Mouse (Mus musculus) stomach, embryonic 14.5 days (tissue): ENCODE results near the gene Fam92b. TPM values are rescaled to one million over a fixed set of nuclear protein-coding genes. Genes with fewer than 3 reads are reported as not detected.

ENCODE experiments used
- ATAC-seq: fragments of 200-750 bp; cut with Nextera tagmentation; 2 replicates; pipeline ENCODE4 v1.8.0; 2017; ENCODE audit warnings: low read depth, moderate TSS enrichment; ENCODE audit not compliant: insufficient number of reproducible peaks, insufficient read depth, low FRiP score
- H3K27ac ChIP-seq: fragments of 300-500 bp; sonication (generic); 2 replicates; pipeline ENCODE4 v1.5.1; 2014; ENCODE audit warnings: mild to moderate bottlenecking, low read length, moderate library complexity, mixed read lengths
- H3K27me3 ChIP-seq: fragments of 300-500 bp; sonication (generic); 2 replicates; pipeline ENCODE4 v1.6.1; 2014; ENCODE audit warnings: low read length, control low read depth, mixed read lengths; ENCODE audit not compliant: control insufficient read depth, insufficient read depth
- H3K36me3 ChIP-seq: fragments of 300-500 bp; sonication (generic); 2 replicates; pipeline ENCODE4 v1.6.1; 2014; ENCODE audit warnings: mild to moderate bottlenecking, control low read depth, low read length, moderate library complexity, mixed read lengths; ENCODE audit not compliant: control insufficient read depth, insufficient read depth
- H3K4me1 ChIP-seq: fragments of 300-500 bp; sonication (generic); 2 replicates; pipeline ENCODE4 v1.6.1; 2014; ENCODE audit warnings: low read length, control low read depth, mixed read lengths; ENCODE audit not compliant: control insufficient read depth, insufficient read depth
- H3K4me2 ChIP-seq: fragments of 300-500 bp; sonication (generic); replicated peaks from 2 replicates; pipeline ENCODE4 v1.6.1; 2014; ENCODE audit warnings: low read depth, low read length, control low read depth
- H3K4me3 ChIP-seq: fragments of 300-500 bp; sonication (generic); 2 replicates; pipeline ENCODE4 v1.5.1; 2014; ENCODE audit warnings: low read depth, low read length, control low read depth
- H3K9ac ChIP-seq: fragments of 300-500 bp; sonication (generic); replicated peaks from 2 replicates; pipeline ENCODE4 v1.6.1; 2014; ENCODE audit warnings: low read depth, mild to moderate bottlenecking, control low read depth, low read length, moderate library complexity, mixed read lengths
- H3K9me3 ChIP-seq: fragments of 300-500 bp; sonication (generic); 2 replicates; pipeline ENCODE4 v1.6.1; 2016; ENCODE audit warnings: low read depth, low read length, control low read depth; ENCODE audit not compliant: control insufficient read depth
- WGBS: fragments of 180-500 bp; shearing (Covaris S2); extraction: QIAGEN DNeasy Blood & Tissue Kit; methylation state at CpG from one replicate; pipeline ENCODE4 v1.1.7; 2014; 5-methylcytosine and 5-hydroxymethylcytosine counted together
- polyA plus RNA-seq: library from polyadenylated mRNA; unstranded; fragments of >200 nt; fragmentation: Nextera tagmentation; extraction: Ambion mirVana; gene quantifications from 2 replicates; pipeline ENCODE4 v1.2.1, GENCODE M21; 2014

Fam92b gene
- polyA plus RNA-seq, 1 experiment from 2014 or later: 2.0 TPM

- WGBS: 38% methylated on average over 5 of the region's 5 CpGs
- Histone ChIP-seq H3K36me3 (no peaks in the 10 kb centered on the region), H3K27me3 (0 out of 2 replicates have a peak, but pooled peaks cover 3% of the 10 kb centered on the region), H3K9me3 (no peaks in the 10 kb centered on the region; the same call in 1 of the 2 replicates), H3K27ac (no peak overlapping the region), H3K4me3 (no peak overlapping the region), H3K4me1 (peaks cover 25% of the 10 kb centered on the region), H3K4me2 (no peak overlapping the region), H3K9ac (no peak overlapping the region)
- no peak for ATAC-seq
These were observed 56.3 kb downstream of the Fam92b start for GRCm38 (mm10) chr8:120120951-120121350.

GRCm38 (mm10) chr8:120119931-120120330 lies 57.3 kb downstream of the Fam92b start:
- Histone ChIP-seq H3K27me3 (0 out of 2 replicates have a peak, but pooled peaks cover 3% of the 10 kb centered on the region), H3K27ac (no peak overlapping the region), H3K9me3 (no peaks in the 10 kb centered on the region; the same call in 1 of the 2 replicates), H3K36me3 (no peaks in the 10 kb centered on the region), H3K9ac (no peak overlapping the region), H3K4me1 (peaks cover 18% of the 10 kb centered on the region), H3K4me3 (no peak overlapping the region), H3K4me2 (no peak overlapping the region)
- WGBS: 77% methylated on average over 6 of the region's 6 CpGs
- ATAC-seq: no peak

DNA sequence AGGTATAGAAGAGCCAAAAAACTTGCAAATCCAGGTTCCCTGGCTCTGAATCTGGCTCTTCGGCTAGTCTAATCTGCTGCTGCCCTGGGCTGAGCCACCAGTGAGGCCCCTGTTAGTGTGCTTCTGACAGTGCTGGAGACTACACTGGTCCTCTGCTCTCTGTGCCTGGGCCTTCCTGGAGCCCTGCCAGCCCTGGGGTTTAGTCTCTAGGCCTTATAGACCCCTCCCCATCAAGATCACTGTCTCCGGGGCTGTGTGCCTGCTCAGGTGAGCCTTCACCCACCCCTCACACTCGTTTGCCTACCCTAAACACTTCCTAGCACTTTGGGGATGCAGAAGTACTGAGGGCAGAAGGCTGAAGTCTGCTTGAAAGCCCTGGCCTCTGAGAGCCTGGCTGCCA lies 57.8 kb downstream of the Fam92b start:
- Histone ChIP-seq H3K27ac (no peak overlapping the region), H3K9ac (no peak overlapping the region), H3K27me3 (0 out of 2 replicates have a peak, but pooled peaks cover 6% of the 10 kb centered on the region), H3K4me2 (no peak overlapping the region), H3K36me3 (no peaks in the 10 kb centered on the region), H3K4me3 (no peak overlapping the region), H3K4me1 (peaks cover 14% of the 10 kb centered on the region; the same call in 1 of the 2 replicates), H3K9me3 (no peaks in the 10 kb centered on the region; the same call in 1 of the 2 replicates)
- no peak for ATAC-seq
- 57% methylated on average over 3 of the region's 3 CpGs for WGBS

- ATAC-seq: no peak
- H3K27me3 ChIP-seq: 0 out of 2 replicates have a peak, but pooled peaks cover 7% of the 10 kb centered on the region
- H3K4me2 ChIP-seq: no peak overlapping the region
- H3K4me3 ChIP-seq: no peak overlapping the region
- H3K27ac ChIP-seq: no peak overlapping the region
- 88% methylated on average over 5 of the region's 5 CpGs for WGBS
- no peaks in the 10 kb centered on the region; the same call in 1 of the 2 replicates for H3K9me3 ChIP-seq
- H3K9ac ChIP-seq: no peak overlapping the region
- no peaks in the 10 kb centered on the region for H3K36me3 ChIP-seq
- H3K4me1 ChIP-seq: peaks cover 9% of the 10 kb centered on the region; the same call in 1 of the 2 replicates
These were observed 58.4 kb downstream of the Fam92b start for GRCm38 (mm10) chr8:120118847-120119246.

DNA sequence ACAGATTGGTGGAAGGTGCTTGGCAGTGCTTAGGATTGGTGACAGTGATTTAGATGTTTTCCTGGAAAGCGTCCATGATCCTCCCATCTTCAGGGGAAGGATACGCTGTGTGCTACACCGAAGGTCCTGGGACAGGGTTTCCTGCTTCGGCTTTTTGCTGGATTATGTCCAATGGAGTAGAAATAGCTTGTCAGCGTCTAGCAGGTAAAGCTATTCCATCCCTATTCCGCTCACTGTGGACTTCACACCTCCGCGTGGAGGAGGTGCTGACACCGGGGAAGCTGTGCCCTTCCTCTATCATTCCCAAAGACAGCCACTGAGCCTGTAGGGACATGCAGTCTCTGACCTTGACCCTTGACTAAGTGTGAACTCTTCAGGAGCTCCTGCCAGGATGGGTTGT lies 59.1 kb downstream of the Fam92b start:
- H3K4me3 ChIP-seq: no peak overlapping the region
- H3K36me3 ChIP-seq: no peaks in the 10 kb centered on the region
- H3K9me3 ChIP-seq: no peaks in the 10 kb centered on the region; the same call in 1 of the 2 replicates
- H3K27ac ChIP-seq: no peak overlapping the region
- no peak for ATAC-seq
- no peak overlapping the region for H3K4me2 ChIP-seq
- 0 out of 2 replicates have a peak, but pooled peaks cover 7% of the 10 kb centered on the region for H3K27me3 ChIP-seq
- no peak overlapping the region for H3K9ac ChIP-seq
- WGBS: 72% methylated on average over 9 of the region's 9 CpGs
- peaks cover 6% of the 10 kb centered on the region; the same call in 1 of the 2 replicates for H3K4me1 ChIP-seq

DNA sequence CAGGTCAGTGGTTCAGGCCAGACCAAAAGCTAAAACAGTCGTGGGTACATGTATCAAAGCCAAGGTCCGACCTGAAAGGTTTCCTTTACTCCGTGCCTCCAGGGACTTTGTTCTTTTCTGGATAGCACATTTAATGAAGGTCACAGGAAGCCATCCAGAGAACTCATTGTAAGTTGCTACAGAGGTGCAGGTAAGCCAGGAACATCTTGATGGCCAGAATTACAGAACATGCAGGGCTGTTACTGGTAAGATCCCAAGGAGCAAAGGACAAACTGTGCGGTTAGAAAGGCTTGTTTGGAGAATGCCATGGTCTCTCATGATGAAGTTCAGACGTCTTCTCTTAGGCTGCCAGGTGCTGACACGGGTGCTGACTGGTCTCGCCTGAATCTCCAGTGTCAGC lies 60.7 kb downstream of the Fam92b start:
- H3K9ac ChIP-seq: no peak overlapping the region
- H3K4me3 ChIP-seq: no peak overlapping the region
- H3K27me3 ChIP-seq: 0 out of 2 replicates have a peak, but pooled peaks cover 7% of the 10 kb centered on the region
- no peaks in the 10 kb centered on the region for H3K36me3 ChIP-seq
- no peaks in the 10 kb centered on the region; the same call in 1 of the 2 replicates for H3K9me3 ChIP-seq
- no peak overlapping the region for H3K4me2 ChIP-seq
- ATAC-seq: no peak
- no peak overlapping the region for H3K27ac ChIP-seq
- 77% methylated on average over 7 of the region's 7 CpGs for WGBS
- peaks cover 10% of the 10 kb centered on the region; the same call in 1 of the 2 replicates for H3K4me1 ChIP-seq

Other genes with a start within 250 kb of the Fam92b start
- 28.0 and 29.1 TPM in 2 replicates for gene Crispld2, start 185.0 kb downstream of the Fam92b start, polyA plus RNA-seq
- gene Zdhhc7, start 76.0 kb downstream of the Fam92b start, polyA plus RNA-seq: 28.0 and 28.9 TPM in 2 replicates
- 5.6 and 6.6 TPM in 2 replicates for gene 6430548M08Rik, start 63.3 kb downstream of the Fam92b start, polyA plus RNA-seq
- gene Gse1, start 51.0 kb upstream of the Fam92b start, polyA plus RNA-seq: 11.1 and 11.6 TPM in 2 replicates